In genomic region chr9:107543299-107543698, GRCm38 (mm10) we compare ENCODE assay signal across 12 mouse cellular contexts. TPM values are rescaled to one million over a fixed set of nuclear protein-coding genes. Genes with fewer than 3 reads are reported as not detected.
A peak's percentile ranks its signal among the peaks of the same experiment; 100 is the strongest.
DNase-seq lines count a peak whose midpoint lies in the region; ATAC-seq and TF ChIP-seq lines count a peak whose summit lies in the region.
"Had no signal": no experiment of that assay in that cellular context is flagged by ENCODE, and none has a peak within 500 bp of the region (broad histone marks: within the 10 kb centered on the region; RNA-seq: fewer than 3 reads in every experiment).

No protein-coding gene starts in this region.

- H3K4me1 ChIP-seq in forebrain, embryonic 14.5 days (ENCODE audit: control insufficient read depth, insufficient read depth, low read length), result peaks cover 23% of the 10 kb centered on the region
- H3K4me1 ChIP-seq in forebrain, postnatal 0 days (ENCODE audit: insufficient read depth), result peaks cover 20% of the 10 kb centered on the region; the same call in 1 of the 2 replicates
- no peaks in the 10 kb centered on the region; the same call in none of the 2 replicates for H3K4me1 ChIP-seq in embryonic facial prominence, embryonic 11.5 days (ENCODE audit: control insufficient read depth, insufficient read depth, low read length)
- H3K4me1 ChIP-seq in limb, embryonic 11.5 days (ENCODE audit: control insufficient read depth, insufficient read depth, low read length), result peaks cover 26% of the 10 kb centered on the region

- DNase-seq in forebrain, embryonic 14.5 days (ENCODE audit: low spot score), result no peak
- no peak for DNase-seq in forebrain, postnatal 0 days
- DNase-seq in layer of hippocampus, adult 9-11 months, result peak; percentile 8
- DNase-seq in layer of hippocampus, adult 18-20 months (ENCODE audit: low spot score in 2 of 2), result no peak
- DNase-seq in embryonic facial prominence, embryonic 11.5 days (ENCODE audit: low spot score), result no peak
- DNase-seq in limb, embryonic 11.5 days (ENCODE audit: low spot score), result no peak
- no peak for DNase-seq in adrenal gland, postnatal 10 days
- no peak for DNase-seq in thymus, postnatal 14 days
- DNase-seq: heart, postnatal 36 days; kidney, adult 18-20 months; right cerebral cortex, postnatal 4 days had no signal

- no peak for ATAC-seq in forebrain, embryonic 14.5 days
- ATAC-seq in forebrain, postnatal 0 days, result no peak
- ATAC-seq in embryonic facial prominence, embryonic 11.5 days (replicated peaks; ENCODE audit: insufficient number of reproducible peaks, low FRiP score, low TSS enrichment, low read depth), result no peak
- ATAC-seq in limb, embryonic 11.5 days (ENCODE audit: insufficient number of reproducible peaks, low FRiP score, low TSS enrichment, low read depth), result no peak

- no peaks in the 10 kb centered on the region for H3K27me3 ChIP-seq in forebrain, embryonic 14.5 days (replicated peaks; ENCODE audit: control insufficient read depth, insufficient read depth, low read length)
- H3K27me3 ChIP-seq in forebrain, postnatal 0 days (ENCODE audit: insufficient read depth, low read length), result no peaks in the 10 kb centered on the region
- H3K27me3 ChIP-seq in embryonic facial prominence, embryonic 11.5 days (ENCODE audit: control insufficient read depth, insufficient read depth, low read length), result no peaks in the 10 kb centered on the region
- H3K27me3 ChIP-seq in limb, embryonic 11.5 days (ENCODE audit: control insufficient read depth, insufficient read depth, low read length), result no peaks in the 10 kb centered on the region

- no peak for TF ChIP-seq CTCF in forebrain, postnatal 0 days (IDR thresholded peaks at IDR 0.05; ENCODE audit: low read depth)

- WGBS in forebrain, embryonic 14.5 days, result 85% methylated on average over 11 of the region's 11 CpGs
- WGBS in forebrain, postnatal 0 days, result 89% methylated on average over 11 of the region's 11 CpGs
- 84% methylated on average over 11 of the region's 11 CpGs for WGBS in embryonic facial prominence, embryonic 11.5 days
- WGBS in limb, embryonic 11.5 days, result 87% methylated on average over 11 of the region's 11 CpGs

- no peaks in the 10 kb centered on the region for H3K9me3 ChIP-seq in forebrain, embryonic 14.5 days (replicated peaks; ENCODE audit: control insufficient read depth, low read length)
- H3K9me3 ChIP-seq in forebrain, postnatal 0 days (ENCODE audit: low read length), result no peaks in the 10 kb centered on the region
- H3K9me3 ChIP-seq in embryonic facial prominence, embryonic 11.5 days (replicated peaks; ENCODE audit: control insufficient read depth, low read length), result no peaks in the 10 kb centered on the region
- no peaks in the 10 kb centered on the region for H3K9me3 ChIP-seq in limb, embryonic 11.5 days (ENCODE audit: control insufficient read depth, low read length)

- peak overlapping the region; percentile 95; the same call in 1 of the 2 replicates for H3K4me2 ChIP-seq in forebrain, embryonic 14.5 days (ENCODE audit: low read length)
- no peak overlapping the region for H3K4me2 ChIP-seq in forebrain, postnatal 0 days (ENCODE audit: low read depth)
- peak overlapping the region; percentile 16 for H3K4me2 ChIP-seq in embryonic facial prominence, embryonic 11.5 days (ENCODE audit: low read depth, low read length)
- peak overlapping the region; percentile 94; the same call in 1 of the 2 replicates for H3K4me2 ChIP-seq in limb, embryonic 11.5 days (ENCODE audit: low read depth, severe bottlenecking)

- H3K27ac ChIP-seq in forebrain, embryonic 14.5 days (ENCODE audit: low read depth, low read length), result no peak overlapping the region
- H3K27ac ChIP-seq in forebrain, postnatal 0 days (ENCODE audit: low read depth, low read length), result no peak overlapping the region
- no peak overlapping the region for H3K27ac ChIP-seq in embryonic facial prominence, embryonic 11.5 days (replicated peaks; ENCODE audit: low read depth, low read length)
- no peak overlapping the region for H3K27ac ChIP-seq in limb, embryonic 11.5 days (replicated peaks; ENCODE audit: low read depth, low read length)

- H3K36me3 ChIP-seq in forebrain, embryonic 14.5 days (ENCODE audit: control insufficient read depth, insufficient read depth, low read length), result peaks cover 34% of the 10 kb centered on the region
- H3K36me3 ChIP-seq in forebrain, postnatal 0 days (ENCODE audit: insufficient read depth), result peaks cover 36% of the 10 kb centered on the region
- no peaks in the 10 kb centered on the region; the same call in 1 of the 2 replicates for H3K36me3 ChIP-seq in embryonic facial prominence, embryonic 11.5 days (replicated peaks; ENCODE audit: control insufficient read depth, insufficient read depth, low read depth, low read length)
- H3K36me3 ChIP-seq in limb, embryonic 11.5 days (ENCODE audit: control insufficient read depth, insufficient read depth, low read length), result peaks cover 21% of the 10 kb centered on the region

- no peak overlapping the region for H3K4me3 ChIP-seq in forebrain, embryonic 14.5 days (ENCODE audit: low read depth, low read length)
- H3K4me3 ChIP-seq in forebrain, postnatal 0 days (ENCODE audit: low read depth, low read length), result no peak overlapping the region
- H3K4me3 ChIP-seq in embryonic facial prominence, embryonic 11.5 days (ENCODE audit: low read depth, low read length), result no peak overlapping the region
- no peak overlapping the region for H3K4me3 ChIP-seq in limb, embryonic 11.5 days (ENCODE audit: low read depth, low read length)

- H3K9ac ChIP-seq in forebrain, embryonic 14.5 days (ENCODE audit: low read length), result no peak overlapping the region
- H3K9ac ChIP-seq in forebrain, postnatal 0 days, result no peak overlapping the region
- no peak overlapping the region; the same call in 1 of the 2 replicates for H3K9ac ChIP-seq in embryonic facial prominence, embryonic 11.5 days (replicated peaks; ENCODE audit: low read length)
- H3K9ac ChIP-seq in limb, embryonic 11.5 days (ENCODE audit: low read length), result no peak overlapping the region

RNA-seq across cellular contexts. Expression of gene Nprl2, which starts 1.3 kb away (rescaled TPM):
- 83.2 and 83.8 TPM in 2 replicates for polyA plus RNA-seq in forebrain, embryonic 14.5 days (2014; fragmentation: Nextera tagmentation; extraction: Ambion mirVana)
- 59.9 and 73.3 TPM in 2 replicates for total RNA-seq in forebrain, postnatal 0 days (2014; rRNA removed)
- polyA plus RNA-seq in forebrain, postnatal 0 days (2015; fragmentation: Nextera tagmentation; extraction: Ambion mirVana), result 65.9 and 70.4 TPM in 2 replicates
- 10 to 100 TPM; 40.6 to 44.5 TPM for total RNA-seq in layer of hippocampus, adult 18-20 months (2021)
- polyA plus RNA-seq in embryonic facial prominence, embryonic 11.5 days (2014; fragmentation: Nextera tagmentation; extraction: Ambion mirVana), result 39.2 and 41.9 TPM in 2 replicates
- polyA plus RNA-seq in limb, embryonic 11.5 days (2014; fragmentation: Nextera tagmentation; extraction: Ambion mirVana), result 36.5 and 40.9 TPM in 2 replicates
- 10 to 100 TPM; 19.2 to 21.3 TPM for total RNA-seq in adrenal gland, postnatal 10 days (2021)

RNA-seq across cellular contexts. Expression of gene Cyb561d2, which starts 1.3 kb away (rescaled TPM):
- 33.1 and 38.0 TPM in 2 replicates for polyA plus RNA-seq in forebrain, embryonic 14.5 days (2014; fragmentation: Nextera tagmentation; extraction: Ambion mirVana)
- 36.0 and 42.7 TPM in 2 replicates for total RNA-seq in forebrain, postnatal 0 days (2014; rRNA removed)
- polyA plus RNA-seq in forebrain, postnatal 0 days (2015; fragmentation: Nextera tagmentation; extraction: Ambion mirVana), result 47.0 and 48.3 TPM in 2 replicates
- total RNA-seq in layer of hippocampus, adult 18-20 months (2021), result 10 to 100 TPM; 15.4 to 17.2 TPM
- polyA plus RNA-seq in embryonic facial prominence, embryonic 11.5 days (2014; fragmentation: Nextera tagmentation; extraction: Ambion mirVana), result 14.3 and 18.9 TPM in 2 replicates
- polyA plus RNA-seq in limb, embryonic 11.5 days (2014; fragmentation: Nextera tagmentation; extraction: Ambion mirVana), result 13.1 and 14.1 TPM in 2 replicates
- 10 to 100 TPM; 15.4 to 16.1 TPM for total RNA-seq in adrenal gland, postnatal 10 days (2021)

RNA-seq across cellular contexts. Expression of gene Zmynd10, which starts 3.8 kb away (rescaled TPM):
- 4.3 and 4.6 TPM in 2 replicates for polyA plus RNA-seq in forebrain, embryonic 14.5 days (2014; fragmentation: Nextera tagmentation; extraction: Ambion mirVana)
- total RNA-seq in forebrain, postnatal 0 days (2014; rRNA removed), result 6.4 and 11.6 TPM in 2 replicates
- polyA plus RNA-seq in forebrain, postnatal 0 days (2015; fragmentation: Nextera tagmentation; extraction: Ambion mirVana), result 5.9 and 7.0 TPM in 2 replicates
- 1 to 10 TPM; 5.7 to 6.2 TPM for total RNA-seq in layer of hippocampus, adult 18-20 months (2021)
- 0.93 and 1.1 TPM in 2 replicates for polyA plus RNA-seq in embryonic facial prominence, embryonic 11.5 days (2014; fragmentation: Nextera tagmentation; extraction: Ambion mirVana)
- 0.79 and 0.95 TPM in 2 replicates for polyA plus RNA-seq in limb, embryonic 11.5 days (2014; fragmentation: Nextera tagmentation; extraction: Ambion mirVana)
- not detected for total RNA-seq in adrenal gland, postnatal 10 days (2021)
- total RNA-seq: granulocyte monocyte progenitor cell, adult 5-6 weeks; heart, postnatal 36 days had no signal

RNA-seq across cellular contexts. Expression of gene Rassf1, which starts 8.1 kb away (rescaled TPM):
- polyA plus RNA-seq in forebrain, embryonic 14.5 days (2014; fragmentation: Nextera tagmentation; extraction: Ambion mirVana), result 34.7 and 37.1 TPM in 2 replicates
- total RNA-seq in forebrain, postnatal 0 days (2014; rRNA removed), result 21.7 and 25.2 TPM in 2 replicates
- 26.6 and 33.3 TPM in 2 replicates for polyA plus RNA-seq in forebrain, postnatal 0 days (2015; fragmentation: Nextera tagmentation; extraction: Ambion mirVana)
- total RNA-seq in layer of hippocampus, adult 18-20 months (2021), result 10 to 100 TPM; 16.3 to 18.1 TPM
- polyA plus RNA-seq in embryonic facial prominence, embryonic 11.5 days (2014; fragmentation: Nextera tagmentation; extraction: Ambion mirVana), result 42.4 and 43.3 TPM in 2 replicates
- polyA plus RNA-seq in limb, embryonic 11.5 days (2014; fragmentation: Nextera tagmentation; extraction: Ambion mirVana), result 46.7 and 49.3 TPM in 2 replicates
- total RNA-seq in adrenal gland, postnatal 10 days (2021), result 10 to 100 TPM; 23.6 to 27.7 TPM

RNA-seq across cellular contexts. Expression of gene Tmem115, which starts 9.6 kb away (rescaled TPM):
- 44.4 and 53.4 TPM in 2 replicates for polyA plus RNA-seq in forebrain, embryonic 14.5 days (2014; fragmentation: Nextera tagmentation; extraction: Ambion mirVana)
- 44.3 and 51.4 TPM in 2 replicates for total RNA-seq in forebrain, postnatal 0 days (2014; rRNA removed)
- 49.7 and 50.4 TPM in 2 replicates for polyA plus RNA-seq in forebrain, postnatal 0 days (2015; fragmentation: Nextera tagmentation; extraction: Ambion mirVana)
- 10 to 100 TPM; 41.7 to 42.3 TPM for total RNA-seq in layer of hippocampus, adult 18-20 months (2021)
- 43.3 and 49.7 TPM in 2 replicates for polyA plus RNA-seq in embryonic facial prominence, embryonic 11.5 days (2014; fragmentation: Nextera tagmentation; extraction: Ambion mirVana)
- polyA plus RNA-seq in limb, embryonic 11.5 days (2014; fragmentation: Nextera tagmentation; extraction: Ambion mirVana), result 42.8 and 47.9 TPM in 2 replicates
- total RNA-seq in adrenal gland, postnatal 10 days (2021), result 10 to 100 TPM; 31.4 to 37.6 TPM
